Mouse (Mus musculus): ENCODE results near the gene Nptx1. TPM values are rescaled to one million over a fixed set of nuclear protein-coding genes. Genes with fewer than 3 reads are reported as not detected.

The Nptx1 gene
- polyA plus RNA-seq (2016; fragmentation: Nextera tagmentation; extraction: Ambion mirVana): 4.0 and 4.8 TPM in 2 replicates

DNA sequence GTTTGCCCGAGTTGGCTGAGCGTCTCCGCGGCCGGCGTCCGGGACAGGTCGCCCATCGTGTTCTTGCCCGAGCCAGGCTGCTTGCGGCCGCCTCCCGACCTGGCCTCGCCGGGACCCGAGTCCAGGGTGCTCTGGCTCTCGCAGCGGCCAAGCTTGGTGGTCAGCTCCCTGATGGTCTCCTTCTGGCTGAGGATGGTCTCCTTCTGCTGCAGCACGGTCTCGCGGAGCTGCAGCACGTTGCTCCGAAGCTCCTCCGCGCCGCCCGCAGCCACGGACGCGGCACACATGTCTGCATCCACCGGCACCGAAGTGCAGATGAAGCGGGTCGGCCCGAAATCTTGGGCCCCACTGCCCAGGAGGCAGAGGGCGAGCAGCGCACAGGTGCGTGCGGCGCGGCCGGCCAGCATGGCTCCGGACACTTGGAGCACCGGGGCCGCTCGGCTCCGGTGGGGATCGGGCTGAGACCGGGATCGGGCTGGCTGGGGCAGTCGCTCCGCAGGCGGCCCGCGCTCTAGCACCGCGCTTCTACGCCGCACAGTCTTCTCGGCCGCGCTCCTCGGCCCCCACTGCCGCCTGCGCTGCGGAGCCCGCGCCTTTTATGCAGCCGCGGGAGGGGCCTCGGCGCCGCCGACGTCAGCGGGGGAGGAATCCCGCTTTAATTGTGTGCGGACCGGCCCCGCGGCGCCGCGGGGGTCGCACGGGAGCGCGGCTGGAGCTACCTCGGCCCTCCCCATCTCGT lies at the start of gene Nptx1:
Gene Nptx1 (minus strand): TSS at position 571 of the 739 bp plus-strand sequence.
- peaks cover 82% of the 10 kb centered on the region for H3K4me1 ChIP-seq
- H3K27me3 ChIP-seq: peaks cover 98% of the 10 kb centered on the region
- ATAC-seq (ENCODE audit: low FRiP score): peak; percentile 64
- peak within 1 kb of the TSS; percentile 81 for H3K9ac ChIP-seq
- no peaks in the 10 kb centered on the region for H3K36me3 ChIP-seq (replicated peaks)
- under 1% methylated on average over 84 of the region's 90 CpGs for WGBS
- H3K9me3 ChIP-seq: no peaks in the 10 kb centered on the region
- peak within 1 kb of the TSS; percentile 62 for H3K4me3 ChIP-seq (replicated peaks)
- peak within 1 kb of the TSS; percentile 31; the same call in 1 of the 2 replicates for H3K27ac ChIP-seq
- peak within 1 kb of the TSS; percentile 99 for H3K4me2 ChIP-seq

DNA sequence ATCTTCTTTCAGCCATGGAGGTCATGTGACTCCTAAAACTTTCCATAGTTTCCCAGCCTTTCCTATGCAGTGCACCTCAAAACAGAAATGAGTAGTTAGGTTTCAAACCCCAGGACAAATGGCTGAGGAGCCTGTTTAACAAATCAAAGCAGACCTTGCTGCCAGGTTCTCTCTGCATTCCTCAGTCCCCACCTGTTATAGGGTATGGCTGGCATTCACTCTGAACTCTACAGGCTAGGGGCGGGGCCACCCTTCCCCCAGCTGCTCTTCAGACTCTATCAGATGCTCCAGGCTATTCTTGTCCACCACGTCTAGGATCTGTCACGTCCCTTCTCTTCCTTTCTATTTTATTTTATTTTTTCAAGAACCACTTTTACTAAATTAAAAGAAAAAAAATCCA lies 46.4 kb upstream of the Nptx1 start:
- no peak overlapping the region for H3K4me2 ChIP-seq
- peaks cover 7% of the 10 kb centered on the region; the same call in 1 of the 2 replicates for H3K27me3 ChIP-seq
- 49% methylated on average over 3 of the region's 3 CpGs for WGBS
- no peaks in the 10 kb centered on the region for H3K36me3 ChIP-seq (replicated peaks)
- no peak overlapping the region for H3K9ac ChIP-seq
- no peak overlapping the region for H3K27ac ChIP-seq
- no peaks in the 10 kb centered on the region for H3K4me1 ChIP-seq
- no peak for ATAC-seq (ENCODE audit: low FRiP score)
- H3K4me3 ChIP-seq (replicated peaks): no peak overlapping the region
- H3K9me3 ChIP-seq: no peaks in the 10 kb centered on the region

GRCm38 (mm10) chr11:119589242-119589641 lies 41.7 kb upstream of the Nptx1 start:
- no peak overlapping the region for H3K4me2 ChIP-seq
- 86% methylated on average over 7 of the region's 7 CpGs for WGBS
- H3K9me3 ChIP-seq: no peaks in the 10 kb centered on the region
- H3K27me3 ChIP-seq: peaks cover 7% of the 10 kb centered on the region; the same call in 1 of the 2 replicates
- H3K9ac ChIP-seq: no peak overlapping the region
- no peaks in the 10 kb centered on the region; the same call in 1 of the 2 replicates for H3K4me1 ChIP-seq
- no peak overlapping the region for H3K4me3 ChIP-seq (replicated peaks)
- no peak overlapping the region for H3K27ac ChIP-seq
- H3K36me3 ChIP-seq (replicated peaks): no peaks in the 10 kb centered on the region
- no peak for ATAC-seq (ENCODE audit: low FRiP score)

DNA sequence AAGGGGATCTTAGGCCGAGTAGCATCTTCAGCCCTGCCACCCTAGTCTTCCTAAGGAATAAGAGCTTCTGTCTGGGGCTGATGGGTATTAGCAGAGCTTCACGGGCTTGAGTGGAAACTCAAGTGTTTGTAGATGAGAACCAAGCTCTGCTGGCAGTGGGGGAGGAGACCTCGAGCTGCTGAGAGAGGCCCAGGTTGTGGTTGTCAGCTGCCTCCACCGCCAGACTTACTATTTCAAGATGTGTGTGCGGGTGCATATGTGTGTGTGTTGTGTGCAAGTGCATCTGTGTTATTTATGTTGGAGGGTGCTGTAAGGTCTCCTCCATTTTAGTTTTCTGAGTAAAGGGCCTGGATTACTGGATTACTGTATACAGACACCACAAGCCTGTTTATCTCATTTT lies 39.6 kb upstream of the Nptx1 start:
- Histone ChIP-seq H3K4me3 (replicated peaks) (no peak overlapping the region), H3K4me1 (no peaks in the 10 kb centered on the region; the same call in 1 of the 2 replicates), H3K9ac (no peak overlapping the region), H3K4me2 (no peak overlapping the region), H3K36me3 (replicated peaks) (no peaks in the 10 kb centered on the region), H3K27me3 (peaks cover 7% of the 10 kb centered on the region; the same call in 1 of the 2 replicates), H3K9me3 (no peaks in the 10 kb centered on the region), H3K27ac (no peak overlapping the region)
- ATAC-seq (ENCODE audit: low FRiP score): no peak
- 72% methylated on average over 5 of the region's 5 CpGs for WGBS

DNA sequence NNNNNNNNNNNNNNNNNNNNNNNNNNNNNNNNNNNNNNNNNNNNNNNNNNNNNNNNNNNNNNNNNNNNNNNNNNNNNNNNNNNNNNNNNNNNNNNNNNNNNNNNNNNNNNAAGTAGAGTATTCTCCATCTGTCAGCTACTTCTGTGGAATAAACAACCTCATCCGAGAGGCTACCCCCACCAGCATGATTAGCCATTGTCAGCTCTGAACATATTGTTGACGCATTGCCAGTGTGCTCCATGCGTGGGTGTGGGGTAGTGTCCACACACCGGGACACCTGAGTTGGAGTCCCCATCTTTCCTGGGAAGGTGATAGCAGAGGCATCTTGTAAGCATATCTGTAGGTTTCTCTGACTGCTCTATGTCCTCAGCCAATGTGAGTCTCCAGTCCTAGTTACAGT lies 39.0 kb upstream of the Nptx1 start:
- no peak overlapping the region for H3K4me2 ChIP-seq
- 0 out of 2 replicates have a peak overlapping the region, but pooled peaks have one; percentile 19 for H3K27ac ChIP-seq
- H3K9me3 ChIP-seq: no peaks in the 10 kb centered on the region
- no peak overlapping the region for H3K4me3 ChIP-seq (replicated peaks)
- 83% methylated on average over 4 of the region's 4 CpGs for WGBS
- ATAC-seq (ENCODE audit: low FRiP score): no peak
- no peaks in the 10 kb centered on the region; the same call in 1 of the 2 replicates for H3K4me1 ChIP-seq
- no peaks in the 10 kb centered on the region for H3K36me3 ChIP-seq (replicated peaks)
- peaks cover 4% of the 10 kb centered on the region; the same call in 1 of the 2 replicates for H3K27me3 ChIP-seq
- no peak overlapping the region for H3K9ac ChIP-seq

DNA sequence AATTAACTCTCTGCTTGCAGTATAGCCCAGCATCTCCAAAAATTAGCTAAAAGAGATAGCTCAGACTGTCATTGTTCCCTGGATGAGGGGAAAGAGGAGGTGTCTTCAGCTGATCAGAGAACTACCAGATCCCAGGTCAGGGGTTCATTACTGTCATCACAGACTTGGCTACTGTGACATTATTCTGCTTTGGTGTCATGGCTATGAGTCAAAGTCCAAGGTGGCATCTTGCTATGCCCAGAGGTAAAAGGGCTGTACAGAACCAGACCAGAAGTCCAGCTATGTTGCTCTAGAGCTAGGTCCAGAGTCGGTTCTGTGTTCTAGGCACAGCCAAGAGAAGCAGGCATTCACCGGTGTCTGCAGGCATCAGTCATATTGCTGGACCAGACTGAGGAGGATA lies 30.2 kb upstream of the Nptx1 start:
- H3K9ac ChIP-seq: no peak overlapping the region
- no peaks in the 10 kb centered on the region for H3K9me3 ChIP-seq
- peaks cover 14% of the 10 kb centered on the region for H3K4me1 ChIP-seq
- no peak for ATAC-seq (ENCODE audit: low FRiP score)
- no peak overlapping the region for H3K4me3 ChIP-seq (replicated peaks)
- no peaks in the 10 kb centered on the region for H3K36me3 ChIP-seq (replicated peaks)
- H3K27me3 ChIP-seq: peaks cover 6% of the 10 kb centered on the region; the same call in 1 of the 2 replicates
- whole genome bisulfite sequencing: 90% methylated on average over 2 of the region's 2 CpGs
- no peak overlapping the region for H3K4me2 ChIP-seq
- no peak overlapping the region for H3K27ac ChIP-seq

DNA sequence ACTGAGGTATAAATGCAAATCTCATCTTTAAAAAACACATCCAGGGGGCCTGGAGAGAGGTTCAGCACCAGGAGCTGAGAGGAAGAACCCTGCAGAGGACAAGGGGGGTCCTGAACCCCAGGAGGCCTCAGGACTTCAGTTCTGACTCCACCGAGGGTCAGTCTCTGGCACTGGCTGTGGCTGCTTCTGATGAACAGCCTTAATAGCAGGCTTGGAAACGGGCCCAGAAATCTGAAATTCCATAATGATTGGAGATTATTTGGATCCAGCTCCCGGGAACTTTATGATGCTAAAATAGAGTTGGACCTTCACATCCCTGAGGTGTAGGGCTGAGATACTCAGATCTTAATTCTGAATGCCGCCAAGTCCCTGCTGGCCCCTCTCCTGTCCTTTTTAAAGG lies 29.3 kb upstream of the Nptx1 start:
- no peak overlapping the region for H3K4me2 ChIP-seq
- WGBS: 23% methylated on average over 4 of the region's 4 CpGs
- no peak overlapping the region for H3K9ac ChIP-seq
- peaks cover 6% of the 10 kb centered on the region; the same call in 1 of the 2 replicates for H3K27me3 ChIP-seq
- ATAC-seq (ENCODE audit: low FRiP score): no peak
- H3K27ac ChIP-seq: no peak overlapping the region
- peaks cover 20% of the 10 kb centered on the region for H3K4me1 ChIP-seq
- H3K36me3 ChIP-seq (replicated peaks): no peaks in the 10 kb centered on the region
- no peak overlapping the region for H3K4me3 ChIP-seq (replicated peaks)
- H3K9me3 ChIP-seq: no peaks in the 10 kb centered on the region

- peak overlapping the region; percentile 21; the same call in 1 of the 2 replicates for H3K9ac ChIP-seq
- no peak for ATAC-seq (ENCODE audit: low FRiP score)
- H3K4me1 ChIP-seq: peaks cover 20% of the 10 kb centered on the region
- peak overlapping the region; percentile 46 for H3K27ac ChIP-seq
- WGBS: 27% methylated on average over 15 of the region's 15 CpGs
- no peak overlapping the region for H3K4me3 ChIP-seq (replicated peaks)
- no peak overlapping the region for H3K4me2 ChIP-seq
- H3K36me3 ChIP-seq (replicated peaks): no peaks in the 10 kb centered on the region
- no peaks in the 10 kb centered on the region for H3K9me3 ChIP-seq
- peaks cover 6% of the 10 kb centered on the region; the same call in 1 of the 2 replicates for H3K27me3 ChIP-seq
Measured at GRCm38 (mm10) chr11:119572316-119573010, 24.9 kb upstream of the Nptx1 start.

- Histone ChIP-seq H3K27ac (no peak overlapping the region), H3K36me3 (replicated peaks) (no peaks in the 10 kb centered on the region), H3K4me2 (no peak overlapping the region), H3K27me3 (peaks cover 27% of the 10 kb centered on the region), H3K9ac (no peak overlapping the region), H3K9me3 (no peaks in the 10 kb centered on the region), H3K4me1 (peaks cover 12% of the 10 kb centered on the region), H3K4me3 (replicated peaks) (no peak overlapping the region)
- 60% methylated on average over 5 of the region's 5 CpGs for WGBS
- ATAC-seq (ENCODE audit: low FRiP score): no peak
Measured at GRCm38 (mm10) chr11:119566188-119566587, 18.6 kb upstream of the Nptx1 start.

DNA sequence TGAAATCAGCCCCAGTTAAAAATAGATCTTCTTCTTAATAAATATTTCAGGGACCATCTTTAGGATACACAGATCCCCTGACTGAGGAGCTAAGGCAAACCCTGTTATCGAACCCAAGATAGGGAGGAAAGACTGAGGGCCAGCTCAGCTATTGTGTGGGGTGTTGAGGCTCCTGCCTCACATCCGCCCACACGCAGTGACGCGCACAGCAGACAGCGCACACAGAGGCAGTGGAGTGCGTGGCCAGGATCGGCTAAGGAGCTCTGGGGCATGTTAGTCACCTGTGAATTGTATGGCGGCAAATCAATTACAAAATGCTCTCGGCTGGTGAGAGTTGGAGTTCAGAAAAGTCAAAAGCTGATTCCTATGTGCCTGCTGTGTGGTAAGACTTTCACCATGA lies 18.1 kb upstream of the Nptx1 start:
- no peak for ATAC-seq (ENCODE audit: low FRiP score)
- Histone ChIP-seq H3K9ac (no peak overlapping the region), H3K4me3 (replicated peaks) (no peak overlapping the region), H3K9me3 (no peaks in the 10 kb centered on the region), H3K27me3 (peaks cover 30% of the 10 kb centered on the region), H3K36me3 (replicated peaks) (no peaks in the 10 kb centered on the region), H3K4me2 (no peak overlapping the region), H3K4me1 (peaks cover 12% of the 10 kb centered on the region), H3K27ac (no peak overlapping the region)
- 48% methylated on average over 10 of the region's 10 CpGs for WGBS

DNA sequence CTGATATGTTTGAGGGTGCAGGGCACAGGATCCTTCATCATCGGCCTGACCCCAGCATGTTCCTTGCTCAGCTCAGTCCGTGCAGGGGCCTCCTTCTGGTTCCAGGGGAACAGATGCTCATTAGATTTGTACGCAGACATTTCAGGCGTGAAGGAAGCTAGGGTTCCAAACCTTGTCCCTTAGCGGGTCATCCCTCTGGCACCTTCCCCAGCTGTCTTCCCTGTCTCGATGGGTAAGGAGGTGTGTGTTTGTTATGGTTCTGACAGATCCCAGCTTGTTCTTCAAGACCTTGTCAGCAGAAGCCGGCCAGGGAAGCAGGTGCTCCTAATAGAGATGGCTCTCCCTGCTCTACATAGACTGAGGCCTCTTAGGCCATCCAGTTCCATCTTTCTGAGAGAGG lies 17.5 kb upstream of the Nptx1 start:
- Histone ChIP-seq H3K9ac (no peak overlapping the region), H3K36me3 (replicated peaks) (no peaks in the 10 kb centered on the region), H3K27ac (no peak overlapping the region), H3K4me1 (peaks cover 14% of the 10 kb centered on the region), H3K4me3 (replicated peaks) (no peak overlapping the region), H3K9me3 (no peaks in the 10 kb centered on the region), H3K4me2 (no peak overlapping the region), H3K27me3 (peaks cover 30% of the 10 kb centered on the region)
- ATAC-seq (ENCODE audit: low FRiP score): no peak
- WGBS: 72% methylated on average over 7 of the region's 7 CpGs

- Histone ChIP-seq H3K4me1 (peaks cover 20% of the 10 kb centered on the region), H3K4me2 (no peak overlapping the region), H3K4me3 (replicated peaks) (no peak overlapping the region), H3K9ac (no peak overlapping the region), H3K27me3 (peaks cover 30% of the 10 kb centered on the region), H3K36me3 (replicated peaks) (no peaks in the 10 kb centered on the region), H3K27ac (no peak overlapping the region), H3K9me3 (no peaks in the 10 kb centered on the region)
- 87% methylated on average over 10 of the region's 10 CpGs for WGBS
- no peak for ATAC-seq (ENCODE audit: low FRiP score)
Measured at GRCm38 (mm10) chr11:119564383-119564782, 16.8 kb upstream of the Nptx1 start.
